Mouse (Mus musculus): ENCODE measurements around the gene Cdc42bpb.
A peak's percentile ranks its signal among the peaks of the same experiment; 100 is the strongest.

Cdc42bpb gene

GRCm38 (mm10) chr12:111386642-111387120, 9.2 kb upstream of the Cdc42bpb start:
- DNase-seq (ENCODE audit: low spot score in 2 of 2), result no peak

GRCm38 (mm10) chr12:111385883-111386641, 8.5 kb upstream of the Cdc42bpb start:
- DNase-seq (ENCODE audit: low spot score in 2 of 2), result no peak

- no peak for DNase-seq (ENCODE audit: low spot score in 2 of 2)
These were observed 1.3 kb upstream of the Cdc42bpb start for GRCm38 (mm10) chr12:111378812-111379211.

DNA sequence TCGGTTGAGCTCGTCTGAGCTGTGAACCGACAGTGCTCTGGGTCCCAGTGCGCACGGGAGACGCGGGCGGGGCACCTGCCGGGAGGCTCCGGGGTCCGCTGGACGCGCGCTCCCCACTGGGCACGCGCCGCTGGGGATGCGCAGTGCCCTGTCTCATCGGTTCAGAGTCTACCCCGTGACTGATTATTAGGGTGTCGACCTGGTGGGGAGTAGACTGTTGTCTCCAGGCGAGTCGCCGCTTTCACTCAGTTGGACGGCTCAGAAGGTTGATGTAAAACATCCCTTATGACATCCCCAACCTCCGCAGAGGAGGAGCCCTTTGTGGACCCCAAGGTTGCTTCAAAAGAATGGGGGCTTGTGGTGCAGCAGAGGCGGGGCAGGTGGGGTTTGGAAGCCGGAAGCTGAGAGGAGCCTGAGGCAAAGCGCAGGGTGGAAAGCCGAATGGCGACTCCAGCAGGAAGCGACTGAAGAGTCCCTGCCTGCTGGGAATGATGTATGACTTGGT, 520 bp upstream of the Cdc42bpb start:
- no peak for DNase-seq (ENCODE audit: low spot score in 2 of 2)

DNA sequence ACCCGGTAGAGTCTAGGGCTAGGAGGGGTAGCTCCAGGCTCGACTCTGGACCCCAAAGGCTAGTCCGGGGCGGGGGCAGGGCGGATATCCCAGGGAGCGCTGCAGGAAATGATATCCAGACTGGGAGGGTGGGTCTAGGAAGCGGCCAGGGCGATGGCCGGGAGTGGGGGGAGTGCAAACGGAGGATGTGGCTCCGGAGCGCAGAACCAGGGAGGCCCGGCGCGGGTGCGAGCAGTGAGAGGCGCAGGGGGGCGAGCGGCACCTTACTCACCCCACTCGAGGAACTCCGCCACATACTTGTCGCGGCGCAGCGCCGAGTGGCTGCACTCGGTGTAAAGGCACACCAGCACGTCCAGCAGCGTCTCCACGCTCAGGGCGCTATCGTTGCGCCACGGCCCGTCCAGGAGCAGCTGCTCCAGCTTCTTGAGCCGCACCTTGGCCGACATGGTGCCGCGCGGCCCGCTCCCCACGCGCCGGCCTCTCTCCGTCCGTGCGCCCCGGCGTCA, 639 bp downstream of the Cdc42bpb start:
- peak in 1 of 2 experiments; percentile 44 for DNase-seq (ENCODE audit: low spot score in 2 of 2)

DNA sequence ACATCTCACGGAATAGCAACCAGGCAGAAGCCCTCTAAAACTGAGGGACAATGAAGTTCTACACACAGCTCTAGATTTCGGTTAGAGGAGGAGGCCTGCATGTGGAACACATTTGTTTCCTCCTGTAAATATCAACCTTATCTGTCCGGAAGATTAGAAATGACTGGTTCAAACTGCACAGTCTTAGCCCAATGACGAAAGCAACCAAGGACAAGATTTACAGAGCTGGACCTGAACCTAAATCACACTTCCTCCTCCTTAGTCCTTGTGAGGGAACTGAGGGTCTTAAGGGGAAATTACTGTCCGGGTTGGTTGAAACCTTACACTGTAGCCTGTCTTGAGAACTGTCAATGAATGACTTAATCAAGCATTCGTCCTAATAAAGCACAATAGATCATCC, 1.5 kb downstream of the Cdc42bpb start:
- DNase-seq (ENCODE audit: low spot score in 2 of 2), result no peak

DNA sequence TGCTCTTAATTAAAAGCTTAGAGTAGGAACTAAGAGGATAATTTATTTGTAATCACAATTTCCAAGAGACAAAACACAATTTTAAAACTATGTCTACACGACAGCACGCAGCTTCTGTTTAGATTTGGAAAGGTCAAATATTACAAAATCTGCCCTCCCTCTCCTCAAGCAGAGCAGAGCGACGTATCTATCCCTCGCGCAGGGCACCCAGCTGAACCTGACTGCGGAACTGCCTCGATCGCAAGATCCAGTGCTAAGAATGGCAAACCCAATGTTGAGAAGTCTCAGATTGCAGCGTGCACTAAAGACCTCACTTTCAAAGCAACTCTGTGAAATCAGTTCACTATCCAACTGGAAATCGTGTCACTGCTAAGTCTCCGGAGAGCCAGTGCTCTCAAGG, 2.0 kb downstream of the Cdc42bpb start:
- DNase-seq (ENCODE audit: low spot score in 2 of 2), result no peak

DNA sequence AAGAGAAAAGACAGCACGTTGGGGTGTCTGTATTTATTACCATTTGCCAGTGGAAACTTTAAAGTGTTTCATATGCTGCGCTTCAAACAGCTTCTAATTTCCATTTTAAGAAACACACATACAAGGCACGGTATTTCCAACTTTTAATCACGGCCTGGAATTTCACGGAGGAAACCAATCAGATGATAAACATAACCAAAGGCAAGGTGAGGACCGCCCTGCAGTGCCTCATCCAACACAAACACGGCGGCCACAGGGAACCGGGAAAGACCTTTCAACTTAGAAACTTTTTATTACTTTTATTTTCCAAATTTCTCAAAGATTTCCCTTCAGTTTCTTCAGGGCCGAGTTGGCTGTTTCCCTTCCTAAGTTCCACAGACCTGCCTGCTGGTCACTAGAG, 2.8 kb downstream of the Cdc42bpb start:
- DNase-seq (ENCODE audit: low spot score in 2 of 2), result no peak

- DNase-seq (ENCODE audit: low spot score in 2 of 2), result no peak
These were observed 4.1 kb downstream of the Cdc42bpb start for GRCm38 (mm10) chr12:111373411-111373810.

DNA sequence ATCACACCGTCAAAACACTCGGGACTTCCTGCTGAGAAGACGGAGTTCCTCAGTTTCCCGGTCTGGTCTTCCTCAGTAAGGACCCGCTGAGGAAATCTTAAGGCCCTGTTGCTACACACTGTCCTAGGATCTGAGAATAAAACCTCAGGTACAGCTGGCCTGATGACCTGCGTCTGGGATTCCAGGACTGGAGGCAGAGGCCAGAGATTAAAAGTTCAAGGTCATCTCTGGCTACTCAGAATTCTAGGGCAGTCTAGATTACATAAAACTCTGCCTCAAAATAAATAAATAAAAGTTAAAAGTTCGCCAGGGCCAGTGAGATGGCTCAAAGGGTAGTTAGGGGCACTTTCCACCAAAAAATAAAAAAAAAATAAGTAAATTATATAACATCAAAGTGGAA, 5.6 kb downstream of the Cdc42bpb start:
- DNase-seq (ENCODE audit: low spot score in 2 of 2), result no peak

DNA sequence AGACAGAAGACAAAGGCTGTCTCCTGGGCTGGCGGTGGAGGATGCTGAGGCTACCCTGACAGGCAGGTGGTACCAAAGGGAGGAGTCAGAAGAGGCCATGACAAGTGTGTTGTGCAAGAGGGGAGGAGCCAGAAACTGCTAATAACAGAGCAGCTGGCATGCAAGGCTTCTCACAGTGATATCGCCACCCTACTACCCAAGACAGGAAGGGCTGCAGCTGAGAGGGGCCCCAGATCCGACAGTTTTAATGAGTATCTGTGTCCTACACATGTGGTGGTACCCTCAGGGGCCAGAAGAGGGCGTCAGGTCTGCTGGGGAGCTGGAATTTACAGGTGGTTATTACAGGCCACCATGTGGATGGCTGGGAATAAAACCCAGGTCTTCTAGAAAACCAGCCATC, 7.3 kb downstream of the Cdc42bpb start:
- no peak for DNase-seq (ENCODE audit: low spot score in 2 of 2)

DNA sequence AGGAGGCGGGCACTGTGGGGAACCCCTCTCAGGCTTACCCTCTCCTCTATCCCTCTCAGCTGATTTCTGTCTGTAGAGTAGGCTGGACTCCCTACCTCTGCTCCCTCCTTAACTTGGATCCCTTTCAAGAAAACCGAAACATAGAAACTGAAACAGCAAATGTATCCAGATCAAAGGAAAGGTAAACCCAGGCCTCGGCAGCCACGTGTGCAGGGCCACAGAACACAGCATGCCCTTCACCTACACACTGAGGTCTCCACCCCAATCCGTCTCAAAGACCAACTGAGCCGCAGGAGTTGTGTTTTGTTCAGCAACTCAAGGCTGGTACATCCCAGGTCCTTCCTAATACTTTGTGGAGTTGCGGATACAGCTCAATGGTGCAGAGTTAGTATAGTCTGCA, 10.5 kb downstream of the Cdc42bpb start:
- DNase-seq (ENCODE audit: low spot score in 2 of 2), result no peak

GRCm38 (mm10) chr12:111364234-111364633, 13.3 kb downstream of the Cdc42bpb start:
- DNase-seq (ENCODE audit: low spot score in 2 of 2), result no peak

- DNase-seq (ENCODE audit: low spot score in 2 of 2), result no peak
These were observed 16.0 kb downstream of the Cdc42bpb start for GRCm38 (mm10) chr12:111361319-111362098.

- DNase-seq (ENCODE audit: low spot score in 2 of 2), result no peak
These were observed 16.8 kb downstream of the Cdc42bpb start for GRCm38 (mm10) chr12:111360671-111361070.

DNA sequence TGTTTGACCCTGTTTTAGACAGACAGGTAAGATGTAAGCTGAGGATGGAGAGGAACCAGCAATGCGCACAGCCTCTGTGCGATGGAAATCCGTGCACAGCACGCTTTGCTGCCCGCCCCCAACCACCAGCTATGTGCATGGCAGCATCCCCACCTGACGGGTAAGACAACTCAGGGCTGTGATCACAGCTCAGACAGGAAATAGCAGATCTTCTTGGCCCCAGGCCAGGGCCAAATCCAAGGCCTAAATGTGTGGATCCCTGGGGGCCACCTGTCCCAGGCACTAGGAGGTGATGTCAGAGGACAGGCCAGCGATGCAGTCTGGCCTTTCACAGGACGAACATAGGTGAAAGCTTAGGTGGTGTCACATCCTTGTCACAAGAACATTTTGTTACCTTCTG, 21.3 kb downstream of the Cdc42bpb start:
- DNase-seq (ENCODE audit: low spot score in 2 of 2), result no peak

- DNase-seq (ENCODE audit: low spot score in 2 of 2), result no peak
These were observed 23.4 kb downstream of the Cdc42bpb start for GRCm38 (mm10) chr12:111354142-111354541.

- DNase-seq (ENCODE audit: low spot score in 2 of 2), result no peak
These were observed 24.0 kb downstream of the Cdc42bpb start for GRCm38 (mm10) chr12:111353439-111353915.

DNA sequence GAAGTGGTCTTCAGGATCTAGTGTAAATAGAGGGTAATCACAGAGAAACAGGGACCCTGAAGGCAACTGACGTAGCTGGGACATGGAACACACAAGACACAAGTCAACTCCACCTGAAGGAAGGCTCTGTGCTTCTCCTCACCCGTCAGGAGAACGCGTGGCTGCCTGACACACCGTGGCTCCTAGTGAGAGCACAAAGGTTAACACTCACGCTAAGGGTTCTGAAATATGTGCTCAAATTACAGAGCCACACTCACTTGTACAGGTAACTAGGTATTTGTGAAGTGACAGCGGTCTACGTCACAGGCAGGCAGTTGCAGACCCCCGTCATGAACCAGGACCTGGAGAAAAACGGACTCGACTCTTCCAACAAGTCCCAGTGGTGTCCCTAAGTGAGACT, 24.5 kb downstream of the Cdc42bpb start:
- no peak for DNase-seq (ENCODE audit: low spot score in 2 of 2)

DNA sequence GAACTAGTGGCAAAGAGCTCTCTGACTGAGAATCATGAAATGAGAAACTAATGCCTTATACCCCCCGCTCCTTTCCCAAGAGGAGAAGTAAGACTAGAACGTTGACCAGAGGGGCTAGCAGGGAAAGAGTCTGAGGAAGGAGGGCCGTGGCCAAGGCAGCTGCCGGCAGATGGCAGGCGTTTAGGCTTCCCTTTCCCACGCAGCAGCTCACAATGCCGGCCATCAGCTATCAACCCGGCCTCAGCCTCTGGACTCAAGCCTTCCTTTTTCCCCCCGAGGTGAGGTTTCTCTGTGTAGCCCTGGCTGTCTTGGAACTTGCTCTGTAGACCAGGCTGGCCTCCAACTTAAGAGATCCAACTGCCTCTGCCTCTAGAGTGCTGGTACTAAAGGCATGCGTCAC, 25.0 kb downstream of the Cdc42bpb start:
- no peak for DNase-seq (ENCODE audit: low spot score in 2 of 2)

- DNase-seq (ENCODE audit: low spot score in 2 of 2), result no peak
These were observed 27.8 kb downstream of the Cdc42bpb start for GRCm38 (mm10) chr12:111349540-111350231.

DNA sequence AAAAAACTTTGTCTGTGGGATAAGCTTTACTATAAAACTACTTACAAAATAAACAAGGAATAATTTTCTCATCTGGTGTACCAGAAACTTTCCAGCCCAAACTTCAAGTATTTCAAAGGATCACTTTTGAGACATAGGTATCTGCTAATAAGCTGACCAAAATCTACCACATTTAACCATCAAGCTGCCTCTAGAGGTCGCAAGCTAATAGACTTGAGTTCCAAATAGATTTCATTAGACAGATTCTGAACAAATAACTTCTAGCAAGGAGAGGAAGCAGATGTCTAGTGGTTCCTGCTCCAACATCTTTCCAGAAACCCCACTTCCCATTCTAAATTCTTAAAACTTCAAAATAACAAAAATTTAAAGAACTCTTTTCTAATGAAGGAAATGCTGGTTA, 33.6 kb downstream of the Cdc42bpb start:
- no peak for DNase-seq (ENCODE audit: low spot score in 2 of 2)

Data from frontal cortex, postnatal 14 days (tissue).